Mouse (Mus musculus) G1E (cell line): ENCODE measurements around the gene Dus3l. TPM values are rescaled to one million over a fixed set of nuclear protein-coding genes. Genes with fewer than 3 reads are reported as not detected.

ENCODE experiments used
- ATAC-seq: 2 replicates; pipeline ENCODE4 v1.8.0; 2016; ENCODE audit warnings: mild to moderate bottlenecking; ENCODE audit not compliant: insufficient number of reproducible peaks, poor library complexity, low FRiP score, severe bottlenecking; ENCODE audit errors: extremely low read depth
- DNase-seq: peaks from one replicate; pipeline ENCODE4 v3.0.0; 2012; ENCODE audit warnings: low spot score
- H3K27me3 ChIP-seq: 2 replicates; pipeline ENCODE4 v1.6.1; 2012; ENCODE audit warnings: mild to moderate bottlenecking, low read length, inconsistent platforms; ENCODE audit not compliant: insufficient read depth
- H3K36me3 ChIP-seq: replicated peaks from 2 replicates; pipeline ENCODE3; 2012; ENCODE audit warnings: mild to moderate bottlenecking, inconsistent platforms
- H3K4me1 ChIP-seq: 2 replicates; pipeline ENCODE4 v1.6.1; 2012; ENCODE audit warnings: low read depth, low read length, inconsistent platforms, mixed read lengths; ENCODE audit not compliant: insufficient read depth
- H3K4me3 ChIP-seq: 2 replicates; pipeline ENCODE4 v1.5.1; 2012; ENCODE audit warnings: low read depth, mild to moderate bottlenecking, inconsistent platforms, low read length, moderate library complexity, mixed read lengths
- H3K9me3 ChIP-seq: replicated peaks from 2 replicates; pipeline ENCODE4 v1.6.1; 2012; ENCODE audit warnings: inconsistent platforms
- CTCF ChIP-seq: IDR thresholded peaks from 2 replicates; pipeline ENCODE4 v1.5.1; 2012; ENCODE audit warnings: low read depth, low read length, inconsistent platforms, mixed read lengths
- GATA1 ChIP-seq: IDR thresholded peaks from 2 replicates; pipeline ENCODE4 v1.6.1; 2012; ENCODE audit warnings: borderline replicate concordance, low read length, inconsistent platforms, mixed read lengths
- GATA2 ChIP-seq: IDR thresholded peaks from 2 replicates; pipeline ENCODE4 v1.6.1; 2012; ENCODE audit warnings: low read depth, low read length, inconsistent platforms, borderline replicate concordance
- POLR2AphosphoS5 ChIP-seq: IDR thresholded peaks from 2 replicates; pipeline ENCODE4 v1.6.1; 2012; ENCODE audit warnings: low read depth, low read length, inconsistent platforms; ENCODE audit not compliant: insufficient replicate concordance
- TAL1 ChIP-seq: conservative IDR thresholded peaks from 2 replicates; pipeline ENCODE4 v1.6.1; 2012; ENCODE audit warnings: low read depth, low read length, inconsistent platforms, mixed read lengths
- polyA plus RNA-seq: library from polyadenylated mRNA; stranded (reverse); fragments of >175 nt; gene quantifications from 2 replicates; pipeline ENCODE4 v1.2.3, GENCODE M21; 2012
- total RNA-seq, 2 experiments: library from RNA; stranded (forward) in 1 of 2; stranded (reverse) in 1 of 2; fragments of 200-1000 nt in 1 of 2; fragments of >200 nt in 1 of 2; fragmentation: Nextera tagmentation in 1 of 2; gene quantifications; 2 replicates each; pipeline ENCODE4 v1.2.3; 2014 to 2017

The Dus3l gene
- total and polyA plus RNA-seq, 3 experiments, result 8.7 to 52.5 (median 12.4) TPM

GRCm38 (mm10) chr17:56814316-56815056 is 49.9 kb downstream of the Dus3l start:
- peaks cover 55% of the 10 kb centered on the region for H3K4me1 ChIP-seq
- H3K36me3 ChIP-seq, result peaks cover 62% of the 10 kb centered on the region
- H3K9me3 ChIP-seq, result no peaks in the 10 kb centered on the region
- ATAC-seq (no peak), DNase-seq (no peak)
- no peak overlapping the region for H3K4me3 ChIP-seq
- H3K27me3 ChIP-seq, result no peaks in the 10 kb centered on the region
- TF ChIP-seq GATA2, result no peak
- TF ChIP-seq CTCF, result no peak

DNA sequence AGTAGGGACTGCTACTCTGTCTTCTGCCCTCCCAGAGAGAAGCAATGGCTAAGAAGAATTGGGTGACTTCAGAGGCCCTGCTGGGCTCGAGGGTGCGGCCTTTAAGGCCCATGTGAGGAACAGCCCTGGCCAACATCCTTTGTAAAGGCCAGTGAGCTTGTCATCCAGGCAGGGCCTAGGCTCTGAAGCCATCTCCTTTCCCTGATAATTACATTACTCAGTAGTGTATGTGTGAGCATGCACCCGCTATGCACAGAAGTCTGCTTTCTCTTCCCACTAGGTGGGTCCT is 50.4 kb downstream of the Dus3l start:
- peaks cover 55% of the 10 kb centered on the region for H3K4me1 ChIP-seq
- no peak for DNase-seq
- no peak for ATAC-seq
- no peaks in the 10 kb centered on the region for H3K9me3 ChIP-seq
- TF ChIP-seq CTCF (no peak), GATA1 (no peak), POLR2AphosphoS5 (no peak), TAL1 (no peak), GATA2 (no peak)
- peaks cover 62% of the 10 kb centered on the region for H3K36me3 ChIP-seq
- no peaks in the 10 kb centered on the region for H3K27me3 ChIP-seq
- H3K4me3 ChIP-seq, result no peak overlapping the region

- ATAC-seq (no peak), DNase-seq (no peak)
- H3K4me1 ChIP-seq, result peaks cover 44% of the 10 kb centered on the region
These were observed 53.6 kb downstream of the Dus3l start for GRCm38 (mm10) chr17:56818067-56818636.

DNA sequence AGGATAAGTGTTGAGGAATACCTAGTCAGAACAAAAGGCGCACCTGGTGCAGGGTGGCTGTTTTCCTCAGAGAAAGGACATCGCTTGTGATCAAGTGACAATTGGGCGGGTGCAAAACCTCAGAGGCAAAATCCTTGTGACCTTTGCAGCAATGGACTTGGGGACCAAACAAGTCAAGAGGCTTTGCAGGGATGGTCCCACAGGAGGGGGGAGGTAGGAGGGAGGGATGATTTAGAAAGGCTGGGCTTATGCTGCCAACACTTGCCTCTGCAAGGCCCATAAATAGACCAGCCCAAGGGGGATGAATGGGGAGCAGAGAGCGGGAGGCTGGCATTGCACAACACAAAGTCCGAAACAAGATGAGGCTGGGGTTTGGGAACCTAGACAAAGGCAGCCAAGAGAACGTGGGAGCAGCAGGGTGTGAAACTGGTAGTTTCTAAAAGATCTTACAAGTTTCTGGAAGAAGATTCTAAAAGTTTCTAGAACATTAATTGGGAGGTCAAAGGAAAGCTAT is 54.5 kb downstream of the Dus3l start:
- H3K4me1 ChIP-seq, result peaks cover 45% of the 10 kb centered on the region
- no peak for ATAC-seq
- H3K27me3 ChIP-seq, result no peaks in the 10 kb centered on the region
- H3K4me3 ChIP-seq, result no peak overlapping the region
- no peak for TF ChIP-seq TAL1
- TF ChIP-seq CTCF, result no peak
- no peak for TF ChIP-seq GATA1
- no peak for TF ChIP-seq GATA2
- TF ChIP-seq POLR2AphosphoS5, result no peak
- peaks cover 65% of the 10 kb centered on the region for H3K36me3 ChIP-seq
- H3K9me3 ChIP-seq, result no peaks in the 10 kb centered on the region
- no peak for DNase-seq

More at GRCm38 (mm10) chr17:56818067-56818636, 53.6 kb downstream of the Dus3l start:
- TF ChIP-seq CTCF (no peak), POLR2AphosphoS5 (no peak), TAL1 (no peak), GATA2 (no peak), GATA1 (no peak)
- no peaks in the 10 kb centered on the region for H3K9me3 ChIP-seq
- H3K4me3 ChIP-seq, result no peak overlapping the region; the same call in 1 of the 2 replicates
- H3K27me3 ChIP-seq, result no peaks in the 10 kb centered on the region
- peaks cover 60% of the 10 kb centered on the region for H3K36me3 ChIP-seq

Other genes starting within 250 kb of the Dus3l start
Only the 20 nearest of the 22 such genes appear.
- gene Gm20219, start 210.4 kb upstream of the Dus3l start, total RNA-seq (2014; fragmentation: Nextera tagmentation), result 4.4 and 6.5 TPM in 2 replicates
- gene Gm20219, start 210.4 kb upstream of the Dus3l start, total RNA-seq (2017), result 0.38 and 0.41 TPM in 2 replicates
- gene Gm20219, start 210.4 kb upstream of the Dus3l start, polyA plus RNA-seq, result 0.69 and 1.0 TPM in 2 replicates
- 111 and 194 TPM in 2 replicates for gene Safb2, start 180.2 kb upstream of the Dus3l start, total RNA-seq (2014; fragmentation: Nextera tagmentation)
- 55.2 and 78.2 TPM in 2 replicates for gene Safb2, start 180.2 kb upstream of the Dus3l start, total RNA-seq (2017)
- 209 and 224 TPM in 2 replicates for gene Safb2, start 180.2 kb upstream of the Dus3l start, polyA plus RNA-seq
- gene Safb, start 179.9 kb upstream of the Dus3l start, total RNA-seq (2014; fragmentation: Nextera tagmentation), result 67.0 and 76.5 TPM in 2 replicates
- gene Safb, start 179.9 kb upstream of the Dus3l start, total RNA-seq (2017), result 85.0 and 121 TPM in 2 replicates
- gene Safb, start 179.9 kb upstream of the Dus3l start, polyA plus RNA-seq, result 151 and 154 TPM in 2 replicates
- 42.8 and 61.4 TPM in 2 replicates for gene 2410015M20Rik, start 155.0 kb upstream of the Dus3l start, total RNA-seq (2014; fragmentation: Nextera tagmentation)
- gene 2410015M20Rik, start 155.0 kb upstream of the Dus3l start, total RNA-seq (2017), result 101 and 133 TPM in 2 replicates
- gene 2410015M20Rik, start 155.0 kb upstream of the Dus3l start, polyA plus RNA-seq, result 278 and 377 TPM in 2 replicates
- gene Rpl36, start 151.3 kb upstream of the Dus3l start, total RNA-seq (2014; fragmentation: Nextera tagmentation), result 1,715 and 1,885 TPM in 2 replicates
- gene Rpl36, start 151.3 kb upstream of the Dus3l start, total RNA-seq (2017), result 2,574 and 3,073 TPM in 2 replicates
- 9,624 and 13,197 TPM in 2 replicates for gene Rpl36, start 151.3 kb upstream of the Dus3l start, polyA plus RNA-seq
- 67.8 and 74.4 TPM in 2 replicates for gene Lonp1, start 137.9 kb upstream of the Dus3l start, total RNA-seq (2014; fragmentation: Nextera tagmentation)
- 101 and 103 TPM in 2 replicates for gene Lonp1, start 137.9 kb upstream of the Dus3l start, total RNA-seq (2017)
- 174 and 182 TPM in 2 replicates for gene Lonp1, start 137.9 kb upstream of the Dus3l start, polyA plus RNA-seq
- gene Catsperd, start 136.6 kb upstream of the Dus3l start, total RNA-seq (2014; fragmentation: Nextera tagmentation), result not detected in 2 replicates
- gene Catsperd, start 136.6 kb upstream of the Dus3l start, total RNA-seq (2017), result 0.17 TPM in 1 of 2 replicates, not detected in the other
- not detected in 2 replicates for gene Catsperd, start 136.6 kb upstream of the Dus3l start, polyA plus RNA-seq
- 39.4 and 54.7 TPM in 2 replicates for gene Ranbp3, start 91.5 kb upstream of the Dus3l start, total RNA-seq (2014; fragmentation: Nextera tagmentation)
- gene Ranbp3, start 91.5 kb upstream of the Dus3l start, total RNA-seq (2017), result 70.5 and 83.3 TPM in 2 replicates
- 142 and 143 TPM in 2 replicates for gene Ranbp3, start 91.5 kb upstream of the Dus3l start, polyA plus RNA-seq
- 60.5 and 74.9 TPM in 2 replicates for gene Ndufa11, start 47.0 kb upstream of the Dus3l start, total RNA-seq (2014; fragmentation: Nextera tagmentation)
- 186 and 247 TPM in 2 replicates for gene Ndufa11, start 47.0 kb upstream of the Dus3l start, total RNA-seq (2017)
- gene Ndufa11, start 47.0 kb upstream of the Dus3l start, polyA plus RNA-seq, result 270 and 319 TPM in 2 replicates
- gene Vmac, start 46.7 kb upstream of the Dus3l start, total RNA-seq (2014; fragmentation: Nextera tagmentation), result 32.0 and 46.9 TPM in 2 replicates
- 9.4 and 10.3 TPM in 2 replicates for gene Vmac, start 46.7 kb upstream of the Dus3l start, total RNA-seq (2017)
- 12.9 and 16.3 TPM in 2 replicates for gene Vmac, start 46.7 kb upstream of the Dus3l start, polyA plus RNA-seq
- not detected in 2 replicates for gene Nrtn, start 7.2 kb upstream of the Dus3l start, total RNA-seq (2014; fragmentation: Nextera tagmentation)
- not detected in 2 replicates for gene Nrtn, start 7.2 kb upstream of the Dus3l start, total RNA-seq (2017)
- gene Nrtn, start 7.2 kb upstream of the Dus3l start, polyA plus RNA-seq, result not detected in 2 replicates
- not detected in 2 replicates for gene Prr22, start 5.5 kb downstream of the Dus3l start, total RNA-seq (2014; fragmentation: Nextera tagmentation)
- gene Prr22, start 5.5 kb downstream of the Dus3l start, total RNA-seq (2017), result 0.17 and 0.22 TPM in 2 replicates
- gene Prr22, start 5.5 kb downstream of the Dus3l start, polyA plus RNA-seq, result 3.5 and 5.0 TPM in 2 replicates
- 21.4 and 27.9 TPM in 2 replicates for gene Rfx2, start 66.3 kb downstream of the Dus3l start, total RNA-seq (2014; fragmentation: Nextera tagmentation)
- 3.9 and 4.1 TPM in 2 replicates for gene Rfx2, start 66.3 kb downstream of the Dus3l start, total RNA-seq (2017)
- 36.4 and 38.2 TPM in 2 replicates for gene Rfx2, start 66.3 kb downstream of the Dus3l start, polyA plus RNA-seq
- gene Acsbg2, start 109.7 kb downstream of the Dus3l start, total RNA-seq (2014; fragmentation: Nextera tagmentation), result not detected in 2 replicates
- gene Acsbg2, start 109.7 kb downstream of the Dus3l start, total RNA-seq (2017), result 0.11 TPM in 1 of 2 replicates, not detected in the other
- not detected in 2 replicates for gene Acsbg2, start 109.7 kb downstream of the Dus3l start, polyA plus RNA-seq
- gene 1700061G19Rik, start 110.7 kb downstream of the Dus3l start, total RNA-seq (2014; fragmentation: Nextera tagmentation), result not detected in 2 replicates
- gene 1700061G19Rik, start 110.7 kb downstream of the Dus3l start, total RNA-seq (2017), result 0.22 TPM in 1 of 2 replicates, not detected in the other
- not detected in 2 replicates for gene 1700061G19Rik, start 110.7 kb downstream of the Dus3l start, polyA plus RNA-seq
- gene Mllt1, start 170.7 kb downstream of the Dus3l start, total RNA-seq (2014; fragmentation: Nextera tagmentation), result 15.3 and 22.1 TPM in 2 replicates
- 7.6 and 8.2 TPM in 2 replicates for gene Mllt1, start 170.7 kb downstream of the Dus3l start, total RNA-seq (2017)
- gene Mllt1, start 170.7 kb downstream of the Dus3l start, polyA plus RNA-seq, result 75.9 and 76.1 TPM in 2 replicates
- not detected in 2 replicates for gene Acer1, start 217.4 kb downstream of the Dus3l start, total RNA-seq (2014; fragmentation: Nextera tagmentation)
- gene Acer1, start 217.4 kb downstream of the Dus3l start, total RNA-seq (2017), result 0.12 TPM in 1 of 2 replicates, not detected in the other
- gene Acer1, start 217.4 kb downstream of the Dus3l start, polyA plus RNA-seq, result not detected in 2 replicates
- gene Clpp, start 225.5 kb downstream of the Dus3l start, total RNA-seq (2014; fragmentation: Nextera tagmentation), result 48.1 and 58.4 TPM in 2 replicates
- gene Clpp, start 225.5 kb downstream of the Dus3l start, total RNA-seq (2017), result 75.3 and 76.7 TPM in 2 replicates
- 197 and 208 TPM in 2 replicates for gene Clpp, start 225.5 kb downstream of the Dus3l start, polyA plus RNA-seq
- 12.9 and 23.0 TPM in 2 replicates for gene Alkbh7, start 232.6 kb downstream of the Dus3l start, total RNA-seq (2014; fragmentation: Nextera tagmentation)
- gene Alkbh7, start 232.6 kb downstream of the Dus3l start, total RNA-seq (2017), result 25.5 and 26.8 TPM in 2 replicates
- gene Alkbh7, start 232.6 kb downstream of the Dus3l start, polyA plus RNA-seq, result 46.0 and 53.2 TPM in 2 replicates
- gene Pspn, start 235.3 kb downstream of the Dus3l start, total RNA-seq (2014; fragmentation: Nextera tagmentation), result not detected in 2 replicates
- not detected in 2 replicates for gene Pspn, start 235.3 kb downstream of the Dus3l start, total RNA-seq (2017)
- not detected in 2 replicates for gene Pspn, start 235.3 kb downstream of the Dus3l start, polyA plus RNA-seq